Mouse (Mus musculus) brain, embryonic 14.5 days (tissue): ENCODE results near the gene Rictor.

ENCODE experiments used
- CTCF ChIP-seq: fragments of 200-500 bp; IDR thresholded peaks from 2 replicates; pipeline ENCODE4 v1.5.1; 2012; ENCODE audit warnings: inconsistent platforms, mild to moderate bottlenecking, moderate library complexity, borderline replicate concordance; ENCODE audit not compliant: insufficient read depth, insufficient read length; ENCODE audit errors: extremely low read depth
- POLR2A ChIP-seq: fragments of 200-500 bp; IDR thresholded peaks from 2 replicates; pipeline ENCODE4 v1.6.1; 2012; ENCODE audit warnings: mild to moderate bottlenecking, inconsistent platforms, borderline replicate concordance; ENCODE audit not compliant: poor library complexity, insufficient read depth, insufficient read length, severe bottlenecking; ENCODE audit errors: extremely low read depth

GRCm38 (mm10) chr15:6739180-6739579, 31.0 kb downstream of the Rictor start:
- TF ChIP-seq CTCF (no peak), POLR2A (no peak)
